Mouse (Mus musculus): Measurements from ENCODE around the gene Exoc3l4.

Exoc3l4 gene

GRCm38 (mm10) chr12:111447898-111448760 lies 31.3 kb downstream of the Exoc3l4 start:
- intact Hi-C loops (cut with DNase I): no loop called here

DNA sequence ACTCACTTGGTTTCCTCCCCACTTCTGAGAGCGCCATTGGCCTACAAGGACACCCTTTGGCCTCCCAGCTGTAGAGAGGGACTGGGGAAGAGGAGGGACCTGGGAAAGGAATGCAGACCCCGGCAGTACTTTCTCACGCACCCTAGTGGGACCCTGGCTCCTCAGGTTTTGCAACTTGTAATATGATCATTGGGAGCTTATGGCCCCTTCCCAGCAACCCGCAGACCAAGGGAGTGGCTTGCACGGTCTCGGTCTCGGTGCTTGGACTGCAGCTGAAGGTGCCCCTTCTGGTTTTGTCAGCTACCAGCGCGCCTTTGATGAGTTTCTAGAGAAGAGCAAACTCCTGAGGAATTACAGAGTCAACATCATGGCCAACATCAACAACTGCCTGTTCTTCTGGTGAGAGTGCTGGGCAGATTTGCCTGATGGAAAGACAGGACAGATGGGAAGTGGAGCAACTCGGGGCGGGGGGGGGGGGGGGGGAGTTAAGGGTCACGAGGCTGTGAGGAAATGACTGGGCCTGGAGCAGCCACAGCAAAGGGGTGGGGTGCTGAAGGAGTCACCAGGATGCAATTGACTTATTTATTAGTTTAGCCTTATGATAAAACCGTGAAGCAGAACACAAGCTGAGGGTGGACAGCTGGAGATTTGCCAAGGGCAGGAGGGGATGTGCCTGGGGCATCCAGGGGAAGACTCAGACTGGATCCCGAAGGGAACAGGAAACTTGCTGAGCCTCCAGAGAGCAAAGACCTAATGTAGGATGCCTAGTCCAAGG lies 32.3 kb downstream of the Exoc3l4 start:
- intact Hi-C loops (cut with DNase I): no loop called here

DNA sequence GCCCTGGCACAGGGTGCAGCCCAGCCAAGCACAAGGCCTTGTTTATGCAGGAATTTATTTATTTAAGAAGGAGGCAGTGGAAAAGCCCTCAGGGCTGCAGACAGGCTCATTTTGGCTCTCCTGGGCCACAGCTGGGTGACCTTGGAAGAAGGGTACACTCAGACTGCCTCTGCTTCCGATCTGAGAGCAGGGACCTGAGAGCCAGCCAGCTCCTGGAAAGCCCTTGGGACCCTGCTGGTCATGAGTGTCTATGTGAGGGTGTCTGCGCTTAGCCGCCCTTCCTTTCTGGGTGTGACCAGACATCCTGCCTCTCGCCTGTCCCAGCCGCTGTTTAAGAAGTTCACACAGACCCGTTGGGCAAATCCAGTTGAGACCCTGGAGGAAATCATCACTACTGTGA lies 33.5 kb downstream of the Exoc3l4 start:
- intact Hi-C loops (cut with DNase I): no loop called here

DNA sequence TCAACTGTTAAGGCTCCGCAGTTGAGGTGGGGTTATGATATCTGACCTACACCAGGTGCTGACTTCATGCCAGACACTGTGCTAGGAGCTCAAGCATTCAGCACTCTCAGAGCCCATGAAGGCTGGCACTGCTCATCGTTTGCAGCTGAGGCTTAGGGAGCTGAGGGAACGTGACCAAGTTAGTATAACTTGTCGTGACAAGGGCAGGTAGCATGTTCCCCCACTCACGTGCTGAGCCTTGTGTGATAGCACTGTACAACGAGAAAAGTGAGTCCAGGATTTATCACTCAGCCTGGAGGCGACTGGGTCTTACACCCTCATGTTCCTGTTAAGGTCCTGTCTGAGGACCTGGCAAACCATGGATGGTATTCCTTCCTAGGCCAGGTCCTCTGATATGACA lies 34.7 kb downstream of the Exoc3l4 start:
- intact Hi-C loops (cut with DNase I): no loop called here

DNA sequence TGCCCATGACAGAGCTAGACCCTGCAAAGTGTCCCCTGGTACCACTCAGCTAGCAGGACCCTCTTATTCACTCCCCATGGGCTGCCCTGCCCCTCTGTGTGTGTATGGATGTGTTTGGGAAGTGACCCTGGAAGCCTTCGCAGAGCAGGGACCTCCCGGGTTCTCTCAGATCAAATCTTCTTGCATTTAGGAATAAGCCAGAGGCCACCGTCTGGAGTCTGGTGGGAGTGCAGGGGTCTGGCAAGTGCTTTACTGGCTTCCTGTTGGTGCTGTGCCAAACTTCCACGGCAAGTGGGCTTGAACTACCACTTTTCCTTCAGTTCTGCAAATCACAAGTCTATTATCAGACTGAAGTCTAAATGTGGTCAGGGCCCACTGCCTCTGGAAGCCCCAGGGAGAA lies 37.2 kb downstream of the Exoc3l4 start:
- intact Hi-C loops (cut with DNase I): no loop called here

- intact Hi-C loops (cut with DNase I): no loop called here
These were observed 37.9 kb downstream of the Exoc3l4 start for GRCm38 (mm10) chr12:111454543-111455280.

- intact Hi-C loops (cut with DNase I): no loop called here
These were observed 38.6 kb downstream of the Exoc3l4 start for GRCm38 (mm10) chr12:111455311-111455846.

GRCm38 (mm10) chr12:111455860-111456259 lies 39.0 kb downstream of the Exoc3l4 start:
- intact Hi-C loops (cut with DNase I): no loop called here

GRCm38 (mm10) chr12:111457742-111458141 lies 40.9 kb downstream of the Exoc3l4 start:
- intact Hi-C loops (cut with DNase I): no loop called here

DNA sequence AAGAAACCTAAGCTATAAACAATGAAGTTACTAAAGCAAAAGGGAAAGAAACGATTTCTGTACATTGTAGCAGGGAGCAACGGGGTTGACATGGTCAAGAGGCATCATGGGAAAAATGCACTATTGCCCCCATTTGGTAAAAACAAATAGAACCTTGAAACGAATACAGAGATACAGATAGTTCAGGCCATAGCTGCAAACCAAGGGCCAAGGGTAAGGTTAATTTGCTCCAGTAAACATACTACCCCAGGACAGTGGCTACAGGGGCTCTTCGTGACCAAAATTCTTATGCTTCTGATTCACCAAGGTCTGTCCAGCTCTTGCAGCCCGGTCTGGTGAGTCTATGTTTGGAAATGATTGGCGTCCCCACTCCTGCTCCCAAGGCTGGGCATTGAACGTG lies 46.8 kb downstream of the Exoc3l4 start:
- intact Hi-C loops (cut with DNase I): no loop called here

- intact Hi-C loops (cut with DNase I): loop anchor here (5.0 kb wide), 1 partner anchor 36 kb away; no protein-coding TSS in a partner anchor
These were observed 49.6 kb downstream of the Exoc3l4 start for GRCm38 (mm10) chr12:111466369-111466768.

DNA sequence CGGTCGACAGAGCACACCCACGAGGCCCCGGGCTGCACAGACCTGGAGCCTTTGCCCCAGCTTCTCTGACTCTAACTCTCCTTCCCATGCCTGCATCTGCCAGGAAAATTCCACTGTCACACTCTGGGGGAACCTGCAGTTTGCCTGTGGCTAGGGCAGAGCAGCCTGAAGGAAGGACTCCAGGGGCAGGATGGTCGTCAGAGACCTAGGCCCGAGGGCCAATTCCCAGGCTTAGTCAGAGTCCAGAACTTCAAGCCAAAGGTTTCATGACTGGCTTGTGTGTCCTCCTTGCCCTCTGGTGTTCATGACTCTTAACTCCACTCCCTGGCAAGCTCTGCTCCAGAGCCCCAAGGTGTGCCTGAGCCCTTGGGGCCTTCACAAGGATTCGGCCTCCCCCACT lies 51.4 kb downstream of the Exoc3l4 start:
- intact Hi-C loops (cut with DNase I): loop anchor here (2.0 to 5.0 kb wide), 2 partner anchors 34 to 41 kb away; no protein-coding TSS in a partner anchor

GRCm38 (mm10) chr12:111469507-111469906 lies 52.7 kb downstream of the Exoc3l4 start:
- intact Hi-C loops (cut with DNase I): loop anchor here (2.0 to 5.0 kb wide), 2 partner anchors 33 to 43 kb away; no protein-coding TSS in a partner anchor

DNA sequence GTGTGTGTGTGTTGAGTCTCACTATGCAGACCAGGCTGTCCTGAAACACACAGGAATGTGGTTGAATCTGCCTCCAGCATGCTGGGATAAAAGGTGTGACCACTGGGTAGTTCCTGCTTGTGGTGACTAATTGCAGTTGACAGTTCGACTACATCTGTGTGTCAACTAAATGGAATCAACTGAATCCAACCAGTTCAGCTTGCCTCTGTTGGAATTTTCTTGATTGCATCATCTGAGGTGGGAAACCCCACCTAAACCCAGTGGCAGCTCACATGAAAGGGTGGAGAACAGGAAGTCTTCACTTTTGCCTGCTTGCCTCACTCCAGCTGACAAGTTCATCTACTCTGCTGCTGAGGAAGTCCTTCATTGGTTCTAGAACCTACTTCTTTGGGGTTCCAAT lies 54.3 kb downstream of the Exoc3l4 start:
- intact Hi-C loops (cut with DNase I): no loop called here

DNA sequence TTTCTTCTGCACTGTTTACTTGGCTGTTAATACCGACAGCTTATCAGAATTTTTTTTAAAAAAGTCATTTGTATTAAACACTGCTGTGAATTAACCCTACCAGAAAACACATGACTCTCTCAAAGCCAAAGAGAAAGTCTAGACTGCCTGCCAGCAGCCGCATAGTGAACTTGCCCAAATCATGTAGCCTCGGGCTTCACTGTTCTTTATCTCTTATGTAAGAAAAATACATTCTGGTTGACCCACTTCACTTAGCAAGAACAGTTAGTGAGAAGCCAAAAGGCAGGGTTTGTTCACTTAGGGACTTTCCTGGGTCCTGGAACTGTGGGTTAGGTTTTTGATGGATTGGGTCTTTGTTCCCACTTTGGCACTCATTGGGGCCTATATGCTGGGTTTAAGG lies 54.9 kb downstream of the Exoc3l4 start:
- intact Hi-C loops (cut with DNase I): no loop called here

- intact Hi-C loops (cut with DNase I): no loop called here
These were observed 56.1 kb downstream of the Exoc3l4 start for GRCm38 (mm10) chr12:111472886-111473285.

DNA sequence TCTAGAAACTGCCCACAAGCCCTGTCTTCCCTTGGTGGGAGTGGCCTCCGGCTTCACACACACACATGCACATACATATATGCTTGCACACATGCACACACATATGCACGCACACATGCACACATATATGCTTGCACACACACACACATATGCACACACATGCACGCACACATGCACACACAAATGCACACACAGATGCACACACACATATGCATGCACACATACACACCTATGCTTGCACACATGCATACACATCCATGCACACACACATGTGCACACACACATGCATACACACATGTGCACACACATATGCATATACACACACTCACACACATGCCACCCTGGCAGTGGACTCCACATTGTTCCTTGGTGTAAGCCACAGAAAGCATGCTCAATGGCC lies 57.6 kb downstream of the Exoc3l4 start:
- intact Hi-C loops (cut with DNase I): no loop called here

DNA sequence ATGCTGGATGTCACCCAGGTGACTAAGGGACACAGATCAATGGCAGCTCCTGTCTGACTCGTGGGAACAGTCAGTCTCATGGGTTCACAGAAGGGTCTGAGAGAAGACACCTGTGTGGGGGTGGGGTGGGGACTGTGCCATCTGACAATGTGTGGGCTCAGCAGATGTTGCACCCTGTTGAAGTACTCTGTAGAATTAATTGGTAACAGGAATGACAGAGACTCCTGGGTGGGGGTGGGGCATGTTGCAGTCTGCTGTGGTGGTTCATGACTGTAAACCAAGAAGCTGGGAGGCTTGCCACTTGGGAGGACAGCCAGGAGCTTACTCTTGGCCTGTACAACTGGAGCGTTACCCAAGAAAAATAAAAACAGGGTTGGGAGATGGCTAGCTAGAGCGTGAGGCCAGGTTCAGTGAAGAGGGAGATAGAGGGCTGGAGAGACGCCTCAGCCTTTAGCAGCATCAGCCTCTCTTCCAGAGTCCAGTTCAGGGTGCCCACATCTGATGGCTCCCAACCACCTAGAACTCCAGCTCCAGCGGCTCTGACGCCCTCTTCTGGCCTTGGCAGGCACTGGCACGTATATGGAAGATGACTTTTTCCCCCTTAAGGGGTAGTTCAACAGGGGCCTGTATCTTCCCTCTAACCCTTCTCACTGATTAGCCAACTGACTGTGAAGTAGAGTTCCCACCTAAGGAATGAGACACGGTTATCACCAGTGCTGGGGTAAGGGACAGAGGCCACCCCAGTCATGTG lies 58.3 kb downstream of the Exoc3l4 start:
- intact Hi-C loops (cut with DNase I): no loop called here

- intact Hi-C loops (cut with DNase I): no loop called here
These were observed 62.1 kb downstream of the Exoc3l4 start for GRCm38 (mm10) chr12:111478924-111479323.

DNA sequence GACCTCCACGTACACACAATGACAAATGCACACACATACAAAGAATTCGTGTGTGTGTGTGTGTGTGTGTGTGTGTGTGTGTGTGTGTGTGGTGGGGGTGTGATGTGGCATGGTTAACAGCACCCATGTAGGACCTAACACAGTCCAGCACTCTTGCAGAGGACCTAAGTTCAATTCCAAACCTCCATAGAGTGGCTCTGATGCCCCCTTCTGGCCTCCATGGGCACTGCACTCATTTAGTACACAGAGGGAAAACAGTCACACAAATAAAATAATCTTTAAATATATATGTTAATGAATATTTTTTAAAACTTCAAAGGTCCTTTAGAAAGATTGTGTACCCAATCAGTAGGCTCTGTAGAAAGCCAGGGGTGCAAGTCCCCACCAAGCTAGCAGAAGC lies 63.1 kb downstream of the Exoc3l4 start:
- intact Hi-C loops (cut with DNase I): no loop called here
